Mouse (Mus musculus) splenic B cell, adult 2 months (primary cell): ENCODE measurements around the gene Rab39.
A peak's percentile ranks its signal among the peaks of the same experiment; 100 is the strongest.

Experiments used
- DNase-seq: peaks from one replicate; pipeline ENCODE4 v3.0.0-alpha.2; 2011; ENCODE audit warnings: low read depth, low spot score
- H3K27me3 ChIP-seq: 2 replicates; pipeline ENCODE4 v1.6.1; 2012; ENCODE audit warnings: mild to moderate bottlenecking, low read length, moderate library complexity, mixed read lengths; ENCODE audit not compliant: control insufficient read depth, poor library complexity, insufficient read depth, severe bottlenecking
- H3K36me3 ChIP-seq: 2 replicates; pipeline ENCODE4 v1.6.1; 2012; ENCODE audit warnings: mild to moderate bottlenecking, low read length, moderate library complexity, mixed read lengths; ENCODE audit not compliant: control insufficient read depth, poor library complexity, insufficient read depth, severe bottlenecking

The Rab39 gene

DNA sequence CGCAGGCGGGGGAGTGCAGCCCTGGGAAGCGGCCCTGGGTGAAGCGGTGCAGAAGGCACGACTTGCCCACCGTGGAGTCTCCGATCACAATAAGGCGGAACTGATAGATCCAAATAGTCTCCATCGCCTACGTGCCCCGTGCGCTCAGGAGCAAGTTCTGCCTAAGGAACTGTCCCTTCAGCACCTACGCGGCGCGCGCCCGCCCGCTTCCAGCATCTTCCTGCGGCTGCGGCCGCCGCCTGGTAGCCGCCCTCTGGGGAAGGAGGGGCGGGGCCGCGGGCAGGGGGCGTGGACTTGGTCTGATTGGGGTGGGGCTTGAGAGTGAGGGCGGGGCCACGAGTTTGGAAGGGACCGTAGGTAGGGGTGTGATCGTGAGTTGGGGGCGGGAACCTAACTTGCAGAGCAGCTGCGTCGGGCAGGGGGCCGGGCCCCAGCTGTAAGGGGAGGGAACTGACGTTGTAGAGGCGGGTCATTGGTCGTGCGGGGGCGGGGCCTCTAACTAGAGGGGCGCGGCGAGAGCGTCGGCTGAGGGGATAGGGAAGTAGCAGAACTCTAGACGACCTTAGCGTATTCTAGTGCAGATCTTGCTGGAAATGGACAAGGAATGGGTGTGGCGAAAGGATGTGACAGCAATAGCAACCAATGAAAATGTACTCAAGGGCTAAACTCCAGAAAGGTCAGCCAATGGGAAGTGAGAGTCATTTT is at the start of gene Rab39:
Gene Rab39, minus strand, starts transcription at position 241 of the 705 bp plus-strand sequence.
- peak; percentile 97 for DNase-seq
- Histone ChIP-seq H3K27me3 (no peaks in the 10 kb centered on the region; the same call in 1 of the 2 replicates), H3K36me3 (no peaks in the 10 kb centered on the region)

DNA sequence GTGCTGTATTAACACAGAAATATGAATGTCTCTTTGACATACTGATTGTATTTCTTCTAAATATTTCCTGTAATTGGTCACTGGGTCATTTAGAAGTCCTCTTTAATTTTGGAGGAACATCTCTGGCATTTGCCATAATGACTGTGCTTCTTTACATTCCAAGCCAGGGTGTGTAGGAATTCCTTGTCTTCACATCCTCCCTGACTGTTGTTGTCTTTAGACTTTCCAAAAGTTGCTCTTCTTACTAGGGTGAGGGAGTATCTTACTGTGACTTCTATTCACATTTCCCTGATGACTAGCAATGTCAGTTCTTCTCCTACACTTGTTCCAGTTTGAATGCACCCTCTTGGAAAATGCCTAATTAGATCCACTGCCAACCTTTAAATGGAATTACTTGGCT is 48.8 kb upstream of the Rab39 start:
- H3K36me3 ChIP-seq, result no peaks in the 10 kb centered on the region
- no peaks in the 10 kb centered on the region; the same call in 1 of the 2 replicates for H3K27me3 ChIP-seq
- DNase-seq, result no peak

DNA sequence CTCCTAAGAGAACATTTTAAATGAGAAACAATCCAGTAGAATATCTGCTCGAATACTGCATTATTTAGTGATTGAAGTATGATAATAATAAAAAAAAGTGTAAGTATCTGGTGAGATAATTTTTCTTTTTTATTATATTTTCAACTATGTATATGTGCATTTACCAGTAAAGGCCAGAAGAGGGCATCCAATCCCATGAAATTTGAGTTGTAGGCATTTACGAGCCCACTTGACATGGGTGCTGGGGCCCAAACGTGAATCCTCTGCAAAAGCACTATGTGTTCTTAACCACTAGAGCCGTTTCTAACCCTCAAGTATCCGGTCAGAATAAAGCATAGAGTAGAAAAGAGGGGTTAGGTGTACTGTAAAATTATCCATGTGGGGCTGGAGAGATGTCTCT is 44.9 kb upstream of the Rab39 start:
- peak; percentile 38 for DNase-seq
- no peaks in the 10 kb centered on the region for H3K27me3 ChIP-seq
- no peaks in the 10 kb centered on the region for H3K36me3 ChIP-seq

- no peak for DNase-seq
- H3K27me3 ChIP-seq, result no peaks in the 10 kb centered on the region
- no peaks in the 10 kb centered on the region for H3K36me3 ChIP-seq
These were observed 44.4 kb upstream of the Rab39 start for GRCm38 (mm10) chr9:53750411-53750810.

DNA sequence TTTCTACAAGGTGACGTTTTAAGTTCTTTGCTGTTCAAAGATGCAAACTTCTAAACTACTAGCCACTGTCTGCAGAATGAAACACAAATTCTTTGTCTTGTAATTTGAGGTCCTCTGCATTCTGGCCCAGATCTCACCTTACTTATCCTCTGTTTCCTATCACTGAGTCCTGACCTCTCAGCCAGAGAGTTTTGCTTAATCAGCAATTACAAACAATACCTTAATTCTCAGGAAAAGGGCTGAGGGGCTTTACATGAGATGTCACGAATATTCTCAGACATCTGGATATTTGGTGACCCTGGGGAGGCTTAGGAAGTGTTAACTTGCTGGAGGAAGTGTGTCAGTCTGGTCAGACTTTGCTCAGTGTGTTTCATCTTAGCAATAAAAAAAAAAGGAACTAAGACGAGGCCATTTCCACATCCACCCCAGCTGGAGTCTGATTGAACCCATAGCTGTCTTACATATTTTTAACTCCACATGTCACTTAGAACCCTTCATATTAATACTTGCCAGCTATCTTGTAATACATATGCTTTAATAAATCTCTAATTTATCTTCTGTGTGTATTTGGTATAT is 34.9 kb upstream of the Rab39 start:
- H3K36me3 ChIP-seq, result no peaks in the 10 kb centered on the region
- no peaks in the 10 kb centered on the region for H3K27me3 ChIP-seq
- peak; percentile 6 for DNase-seq

GRCm38 (mm10) chr9:53705491-53705991 is 491 bp downstream of the Rab39 start:
- DNase-seq, result peak; percentile 77
- Histone ChIP-seq H3K27me3 (no peaks in the 10 kb centered on the region; the same call in 1 of the 2 replicates), H3K36me3 (no peaks in the 10 kb centered on the region)

GRCm38 (mm10) chr9:53702991-53703390 is 3.0 kb downstream of the Rab39 start:
- Histone ChIP-seq H3K27me3 (no peaks in the 10 kb centered on the region), H3K36me3 (no peaks in the 10 kb centered on the region)
- DNase-seq, result no peak

DNA sequence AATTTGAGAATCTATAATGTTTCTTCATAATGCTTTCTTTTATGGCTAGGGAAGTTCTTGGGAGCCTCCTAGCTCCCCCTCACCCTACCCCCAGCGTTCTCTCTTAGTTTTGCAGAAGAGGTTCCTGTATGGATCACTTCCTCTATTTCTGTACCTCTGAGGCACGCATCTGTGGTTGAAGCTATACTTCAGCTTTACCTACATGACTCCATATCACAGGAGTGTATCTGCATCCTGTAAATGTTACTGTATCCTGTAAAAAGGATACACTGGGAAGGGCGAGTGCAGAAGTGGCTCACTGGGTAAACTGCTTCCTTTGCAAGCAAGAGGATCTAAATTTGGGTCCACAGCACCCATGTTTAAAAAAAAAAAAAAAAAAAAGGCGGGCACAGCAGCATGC is 5.5 kb downstream of the Rab39 start:
- Histone ChIP-seq H3K36me3 (no peaks in the 10 kb centered on the region), H3K27me3 (no peaks in the 10 kb centered on the region)
- peak; percentile 61 for DNase-seq

GRCm38 (mm10) chr9:53695846-53696245 is 10.2 kb downstream of the Rab39 start:
- DNase-seq, result no peak

GRCm38 (mm10) chr9:53693718-53694117 is 12.3 kb downstream of the Rab39 start:
- H3K36me3 ChIP-seq, result no peaks in the 10 kb centered on the region
- H3K27me3 ChIP-seq, result no peaks in the 10 kb centered on the region
- DNase-seq, result peak; percentile 58

More at GRCm38 (mm10) chr9:53695846-53696245, 10.2 kb downstream of the Rab39 start:
- Histone ChIP-seq H3K27me3 (no peaks in the 10 kb centered on the region), H3K36me3 (no peaks in the 10 kb centered on the region)

GRCm38 (mm10) chr9:53691745-53692670 is 14.0 kb downstream of the Rab39 start:
- Histone ChIP-seq H3K27me3 (no peaks in the 10 kb centered on the region), H3K36me3 (no peaks in the 10 kb centered on the region)
- DNase-seq, result no peak

DNA sequence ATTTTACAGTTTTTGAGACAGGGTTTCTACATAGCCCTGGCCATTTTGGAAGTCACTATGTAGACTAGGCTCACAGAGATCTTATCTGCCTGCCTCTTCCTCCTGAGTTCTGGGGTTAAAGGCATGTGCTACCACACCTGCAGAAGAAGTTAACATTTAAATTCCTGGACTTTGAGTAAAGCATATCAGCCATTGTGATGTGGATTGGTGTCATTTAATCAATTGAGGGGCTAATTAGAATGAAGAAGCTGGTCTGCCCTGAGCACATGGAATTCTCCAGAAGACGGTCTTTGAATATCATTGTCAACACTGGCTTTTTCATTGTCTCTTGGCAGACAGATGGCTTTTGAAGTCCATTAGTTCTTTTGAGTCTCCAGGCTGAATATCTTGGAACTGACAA is 25.2 kb downstream of the Rab39 start:
- no peaks in the 10 kb centered on the region for H3K27me3 ChIP-seq
- DNase-seq, result no peak

GRCm38 (mm10) chr9:53676921-53677320 is 29.1 kb downstream of the Rab39 start:
- H3K36me3 ChIP-seq, result no peaks in the 10 kb centered on the region
- DNase-seq, result no peak
- no peaks in the 10 kb centered on the region for H3K27me3 ChIP-seq

More for the DNA sequence above, 25.2 kb downstream of the Rab39 start:
- H3K36me3 ChIP-seq, result no peaks in the 10 kb centered on the region

GRCm38 (mm10) chr9:53673571-53673970 is 32.5 kb downstream of the Rab39 start:
- no peaks in the 10 kb centered on the region for H3K36me3 ChIP-seq
- H3K27me3 ChIP-seq, result no peaks in the 10 kb centered on the region
- DNase-seq, result peak; percentile 93
